Mouse (Mus musculus): ENCODE results near the gene Kdm4b.

Gene Kdm4b

DNA sequence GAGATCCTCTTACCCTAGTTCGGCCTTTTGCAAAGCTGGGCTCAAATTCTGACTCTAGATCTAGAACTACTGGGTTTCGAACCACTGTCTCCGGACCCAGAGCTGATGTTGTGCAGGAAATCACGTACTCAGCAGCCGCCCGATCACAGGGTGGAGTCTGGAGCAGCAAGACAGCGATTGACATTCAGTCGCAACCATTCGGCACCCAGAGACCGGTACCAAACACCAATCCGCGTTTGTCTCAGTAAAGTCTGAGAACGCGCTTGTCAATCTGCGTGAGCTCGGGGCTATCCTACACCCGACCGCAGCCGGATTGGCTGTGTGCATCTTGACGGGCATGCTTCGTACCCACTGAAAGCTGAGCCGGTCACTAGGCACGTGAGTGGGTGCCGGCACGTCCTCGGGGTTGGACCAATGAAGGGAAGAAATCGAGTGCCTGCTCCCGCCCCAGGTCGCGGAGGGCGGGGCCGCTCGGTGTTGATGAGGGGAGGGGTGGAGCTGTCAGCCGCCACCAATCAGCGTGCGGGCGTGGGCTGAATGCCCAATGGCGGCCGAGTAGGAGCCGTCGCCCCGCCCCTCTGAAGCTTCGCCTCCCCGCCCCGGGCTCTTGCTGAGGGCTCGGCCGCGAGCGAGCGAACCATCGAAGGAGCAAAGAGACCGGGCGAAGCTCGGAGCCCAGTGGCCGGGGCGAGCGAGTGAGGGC is at the start of gene Kdm4b:
Gene Kdm4b, plus strand, starts transcription at position 613 of the 703 bp plus-strand sequence.
- DNase-seq (ENCODE audit: low spot score in 2 of 2): peak; percentile 97 to 99

DNA sequence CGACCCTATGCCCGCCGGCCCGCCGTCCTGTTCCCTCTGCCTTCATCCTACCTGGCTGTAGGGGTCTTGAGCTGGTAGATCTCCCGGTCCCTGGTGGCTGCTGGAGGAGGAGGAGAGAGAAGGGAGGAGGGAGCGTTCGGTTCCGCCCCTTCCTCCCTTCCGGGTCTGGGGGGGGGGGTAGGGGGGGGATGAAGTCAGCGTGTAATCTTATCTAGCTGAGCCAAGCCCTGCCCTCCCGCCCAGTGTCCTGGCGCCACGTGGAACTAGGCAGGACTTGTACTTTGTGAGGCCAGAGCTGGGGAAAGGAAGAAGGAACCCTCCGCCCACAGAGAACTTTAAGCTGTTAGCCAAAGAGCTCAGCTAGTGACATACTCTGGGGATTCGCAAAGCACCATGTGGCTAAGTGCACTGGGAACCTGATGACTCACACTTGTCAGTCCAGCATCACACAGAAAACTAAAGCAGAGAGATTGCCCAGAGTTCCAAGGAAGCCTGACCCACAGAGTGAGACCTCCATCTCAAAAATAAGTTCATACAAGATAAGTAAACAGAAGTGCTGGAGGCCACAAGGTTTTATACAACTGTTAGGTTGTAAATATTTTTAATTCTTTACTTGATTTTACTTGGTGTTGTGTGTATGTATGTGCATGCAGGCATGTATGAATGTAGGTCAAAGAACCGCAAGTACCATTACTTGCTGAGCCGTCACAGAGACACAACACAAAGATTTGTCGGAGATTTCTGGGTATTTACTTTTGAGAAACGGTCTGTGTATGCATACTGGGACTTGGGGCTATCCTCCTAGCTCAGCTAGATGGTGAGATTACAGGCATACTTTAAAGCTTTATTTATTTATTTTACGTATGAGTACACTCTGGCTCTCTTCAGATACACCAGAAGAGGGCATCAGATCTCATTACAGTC is 49.0 kb upstream of the Kdm4b start, which contains the start of gene Ticam1:
Gene Ticam1, minus strand, starts transcription at position 144 of the 924 bp plus-strand sequence.
- peak; percentile 80 to 93 for DNase-seq (ENCODE audit: low spot score in 2 of 2)

GRCm38 (mm10) chr17:56277567-56277893 is 48.3 kb upstream of the Kdm4b start:
- no peak for DNase-seq (ENCODE audit: low spot score in 2 of 2)

DNA sequence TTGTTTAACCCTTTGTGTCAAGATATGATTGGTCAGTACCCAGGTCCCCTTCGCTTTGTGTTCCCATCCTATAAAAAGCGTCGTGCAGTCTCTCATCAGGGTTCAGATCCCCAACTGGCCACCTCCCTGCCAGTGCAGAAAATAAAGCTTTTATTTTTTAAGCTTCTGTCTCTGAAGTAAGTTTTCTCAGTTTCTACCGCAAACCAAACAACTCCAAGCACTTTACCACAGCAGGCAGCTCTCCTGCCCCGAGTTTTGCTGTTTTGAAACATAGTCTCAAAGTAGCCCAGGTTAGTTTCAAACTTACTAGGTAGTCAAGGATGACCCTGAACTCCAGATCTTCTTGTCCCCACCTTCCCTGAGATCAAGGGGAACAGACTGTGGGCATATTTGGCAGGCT is 47.5 kb upstream of the Kdm4b start:
- no peak for DNase-seq (ENCODE audit: low spot score in 2 of 2)

GRCm38 (mm10) chr17:56279481-56280155 is 46.2 kb upstream of the Kdm4b start:
- no peak for DNase-seq (ENCODE audit: low spot score in 2 of 2)

- DNase-seq (ENCODE audit: low spot score in 2 of 2): no peak
These were observed 44.7 kb upstream of the Kdm4b start for GRCm38 (mm10) chr17:56281193-56281592.

DNA sequence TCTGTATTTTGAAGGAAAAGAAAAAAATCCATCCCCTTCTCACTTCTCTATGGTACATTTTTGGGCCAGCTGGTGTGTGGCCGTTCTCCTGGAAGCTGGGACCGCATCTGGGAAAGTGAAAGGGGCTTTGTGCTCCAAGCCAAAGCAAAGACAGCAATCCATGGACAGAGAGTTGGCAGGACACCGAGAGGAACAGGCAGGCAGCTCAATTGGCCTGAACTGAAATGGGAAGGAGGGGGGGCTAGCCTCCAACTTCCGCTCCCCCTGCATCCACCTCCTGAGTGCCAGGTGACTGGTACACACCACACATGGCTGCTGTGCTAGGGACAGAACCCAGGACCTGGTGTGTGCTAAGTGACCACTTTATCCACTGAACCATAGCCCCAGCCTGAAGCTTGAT is 43.1 kb upstream of the Kdm4b start:
- DNase-seq (ENCODE audit: low spot score in 2 of 2): no peak

DNA sequence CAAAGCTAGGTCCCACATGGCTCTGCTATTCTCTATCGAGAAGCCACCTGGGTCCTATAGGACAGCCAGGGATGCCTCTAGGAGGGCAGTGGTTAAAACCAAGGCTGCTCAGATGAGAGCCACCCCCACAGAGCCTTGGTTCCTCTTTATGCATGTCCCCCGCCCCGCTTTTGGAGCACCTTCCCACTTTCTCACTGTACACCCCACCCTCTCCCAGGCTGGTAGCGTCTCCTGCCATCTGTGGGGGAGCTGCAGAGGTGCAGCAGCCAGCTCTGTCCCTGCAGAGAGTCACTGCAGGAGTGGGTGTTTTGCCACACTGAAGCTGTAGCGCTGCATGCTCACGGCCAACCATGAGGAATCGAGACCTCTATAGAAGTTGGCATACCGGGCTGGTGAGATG is 42.5 kb upstream of the Kdm4b start:
- no peak for DNase-seq (ENCODE audit: low spot score in 2 of 2)

GRCm38 (mm10) chr17:56285995-56286394 is 39.9 kb upstream of the Kdm4b start:
- peak in 1 of 2 experiments; percentile 58 for DNase-seq (ENCODE audit: low spot score in 2 of 2)

DNA sequence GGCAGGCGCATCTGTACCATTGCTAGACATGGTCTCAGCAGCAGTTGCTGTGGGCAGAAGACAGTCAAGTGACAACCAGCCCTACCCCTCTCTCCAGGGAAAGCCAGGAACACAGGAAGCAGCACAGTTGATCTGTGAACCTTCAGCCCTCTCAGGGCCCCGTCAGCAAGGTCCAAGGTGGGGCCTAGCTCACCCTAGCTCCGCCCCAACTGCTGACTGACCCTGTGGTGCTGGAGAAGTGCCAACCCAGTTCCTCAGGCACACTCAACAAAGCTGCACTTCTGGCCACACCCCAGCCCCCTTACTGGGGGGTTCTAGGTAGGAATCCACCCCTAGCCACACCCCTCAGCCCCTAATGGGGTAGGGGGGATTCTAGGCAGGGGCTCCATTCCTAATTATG is 38.0 kb upstream of the Kdm4b start:
- DNase-seq (ENCODE audit: low spot score in 2 of 2): peak in 1 of 2 experiments; percentile 49

GRCm38 (mm10) chr17:56288866-56289265 is 37.0 kb upstream of the Kdm4b start:
- DNase-seq (ENCODE audit: low spot score in 2 of 2): no peak

- DNase-seq (ENCODE audit: low spot score in 2 of 2): peak; percentile 63 to 68
These were observed 36.2 kb upstream of the Kdm4b start for GRCm38 (mm10) chr17:56289371-56290331.

DNA sequence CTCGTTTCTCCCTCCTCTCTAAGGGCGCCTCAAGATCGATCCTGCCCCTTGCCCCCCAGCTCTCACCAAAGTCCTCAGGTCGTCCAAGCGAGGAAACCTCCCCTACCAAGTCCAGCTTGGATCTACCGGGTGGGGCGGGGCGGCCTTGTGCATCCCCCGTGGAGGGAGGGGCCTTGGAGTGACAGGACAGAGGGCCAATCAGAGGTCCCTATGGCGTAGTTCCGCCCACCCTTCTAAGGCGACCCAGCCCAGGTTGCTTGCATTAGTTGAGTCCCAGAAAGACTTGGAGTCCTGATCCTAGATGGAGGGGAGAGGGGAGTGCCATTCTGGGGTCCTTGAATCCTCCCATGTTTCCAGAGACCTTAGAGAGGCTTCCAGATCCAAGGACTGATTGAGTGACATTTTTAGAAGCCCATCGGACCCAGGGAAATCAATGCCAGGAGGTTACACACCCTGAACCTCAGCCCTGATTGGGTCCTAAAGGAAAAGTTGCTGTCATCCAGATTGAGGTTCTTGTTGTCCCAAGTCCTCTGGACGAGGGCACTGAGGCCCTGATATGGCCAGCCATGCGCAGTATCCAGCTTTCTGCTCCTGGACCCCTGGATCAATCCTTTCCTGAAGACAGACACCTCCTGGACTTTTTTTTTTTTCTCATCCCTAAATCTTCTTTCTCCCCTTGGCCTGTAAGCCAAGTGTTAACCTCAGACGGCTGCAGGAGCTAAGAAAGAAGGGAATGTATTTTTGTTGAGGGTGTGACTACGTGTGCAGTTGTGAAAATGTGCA is 35.3 kb upstream of the Kdm4b start:
- peak; percentile 99 to 100 for DNase-seq (ENCODE audit: low spot score in 2 of 2)

- DNase-seq (ENCODE audit: low spot score in 2 of 2): peak; percentile 83 to 93
These were observed 34.7 kb upstream of the Kdm4b start for GRCm38 (mm10) chr17:56291171-56291511.

- DNase-seq (ENCODE audit: low spot score in 2 of 2): no peak
These were observed 33.9 kb upstream of the Kdm4b start for GRCm38 (mm10) chr17:56291826-56292475.

- DNase-seq (ENCODE audit: low spot score in 2 of 2): no peak
These were observed 33.2 kb upstream of the Kdm4b start, which contains the start of gene Plin3 for GRCm38 (mm10) chr17:56292531-56293222. Plin3 (minus strand) TSS chr17:56292873.

DNA sequence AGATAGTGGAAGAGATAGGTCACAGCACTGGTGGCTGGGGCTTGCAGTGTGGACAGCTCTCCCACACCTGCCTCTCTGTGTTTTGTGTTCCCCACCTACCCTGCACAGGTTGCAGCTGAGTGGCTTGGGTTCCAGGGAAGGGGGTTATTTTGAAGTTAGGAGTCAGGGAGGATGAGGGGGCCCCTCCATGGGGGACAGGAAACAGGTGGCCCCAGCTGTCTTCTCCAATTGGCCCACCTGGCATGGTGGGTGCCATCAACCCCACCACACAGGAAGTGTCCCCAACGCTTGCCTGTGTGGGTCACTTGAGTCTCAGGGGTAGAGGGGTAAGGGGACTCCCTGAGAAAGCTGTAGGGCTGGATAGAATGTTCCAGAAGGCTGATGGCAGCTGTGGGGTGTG is 32.6 kb upstream of the Kdm4b start:
- DNase-seq (ENCODE audit: low spot score in 2 of 2): no peak

- DNase-seq (ENCODE audit: low spot score in 2 of 2): no peak
These were observed 31.6 kb upstream of the Kdm4b start for GRCm38 (mm10) chr17:56294241-56294640.

DNA sequence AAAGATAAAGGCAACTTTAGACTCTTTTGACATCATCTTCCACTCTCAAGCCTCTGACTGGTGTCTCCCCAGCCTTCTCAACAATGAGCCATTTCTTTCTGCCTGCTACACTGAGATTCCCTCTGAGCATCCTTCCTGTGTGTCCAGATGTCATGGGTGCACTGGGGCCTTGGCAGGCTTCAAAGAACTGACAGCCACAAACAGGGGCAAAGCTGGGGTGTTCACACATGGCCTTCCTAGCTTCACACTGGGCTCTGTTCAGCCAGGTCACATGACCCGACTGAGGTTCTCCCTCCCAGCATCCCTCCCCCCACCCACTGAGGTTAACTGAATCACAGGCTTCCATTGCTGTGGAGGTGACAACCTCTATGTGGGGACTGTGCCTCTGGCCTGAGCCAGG is 29.7 kb upstream of the Kdm4b start:
- no peak for DNase-seq (ENCODE audit: low spot score in 2 of 2)

Data from urinary bladder, postnatal 36 days (tissue).